ENCODE assay signal across 18 mouse cellular contexts in genomic region chr1:84513201-84513600, GRCm38 (mm10).
DNase-seq lines count a peak whose midpoint lies in the region; ATAC-seq and TF ChIP-seq lines count a peak whose summit lies in the region.
"Had no signal": no experiment of that assay in that cellular context is flagged by ENCODE, and none has a peak within 500 bp of the region (broad histone marks: within the 10 kb centered on the region; RNA-seq: fewer than 3 reads in every experiment).

No protein-coding gene starts in this region.

- H3K4me1 ChIP-seq in embryonic fibroblast, embryonic 13.5 days (ENCODE audit: control insufficient read depth, insufficient read depth, low read length), result peaks cover 4% of the 10 kb centered on the region; the same call in 1 of the 2 replicates
- no peaks in the 10 kb centered on the region for H3K4me1 ChIP-seq in thymus, adult 2 months (replicated peaks; ENCODE audit: control insufficient read depth, insufficient read depth, low read length)
- H3K4me1 ChIP-seq: forebrain, embryonic 15.5 days; heart, embryonic 10.5 days; intestine, embryonic 15.5 days had no signal

- no peak for TF ChIP-seq CTCF in Patski (IDR thresholded peaks at IDR 0.05)
- no peak for TF ChIP-seq CTCF in embryonic fibroblast, embryonic 13.5 days (IDR thresholded peaks at IDR 0.05; ENCODE audit: borderline replicate concordance, insufficient read depth, low read length)
- no peak for TF ChIP-seq CTCF in thymus, adult 2 months (IDR thresholded peaks at IDR 0.05; ENCODE audit: borderline replicate concordance, control insufficient read depth, extremely low read depth, insufficient read depth, low read length, poor library complexity)

- peak; percentile 67 for ATAC-seq in Patski
- no peak for ATAC-seq in megakaryocyte progenitor cell, adult 5-6 weeks (replicated peaks; ENCODE audit: poor library complexity)
- ATAC-seq: forebrain, embryonic 15.5 days; intestine, embryonic 15.5 days had no signal

- peak overlapping the region; percentile 23; the same call in 1 of the 2 replicates for H3K27ac ChIP-seq in embryonic fibroblast, embryonic 13.5 days (ENCODE audit: insufficient read depth, low read length)
- no peak overlapping the region for H3K27ac ChIP-seq in thymus, adult 2 months (ENCODE audit: control insufficient read depth, insufficient read depth, low read length)
- H3K27ac ChIP-seq: embryonic facial prominence, embryonic 15.5 days; forebrain, embryonic 15.5 days; heart, embryonic 10.5 days; hindbrain, embryonic 13.5 days; intestine, embryonic 15.5 days had no signal

- 66% methylated on average over 3 of the region's 3 CpGs for WGBS in thymus, adult 2 months

- CTCF ChIA-PET in Patski (lab: Charles Lee), result no interaction called here

- DNase-seq in 3T3-L1 (ENCODE audit: low read depth, low spot score) (peak; percentile 68), Patski (ENCODE audit: low read depth, low spot score) (no peak)
- DNase-seq in adrenal gland, postnatal 10 days, result peak; percentile 18
- no peak for DNase-seq in thymus, adult 2 months
- DNase-seq in gastrocnemius, postnatal 14 days, result no peak
- DNase-seq: cerebellum, adult 2 months; cerebellum, postnatal 10 days; gastrocnemius, postnatal 10 days; heart, postnatal 10 days; heart, postnatal 4 days; kidney, adult 18-20 months had no signal

- in situ Hi-C loops in Patski (cut with MboI; ENCODE audit: low pct_unique_long_range_greater_than_20kb), result no loop called here

- POLR2A ChIA-PET in Patski (lab: Charles Lee), result no interaction called here

- TF ChIP-seq POLR2A in embryonic fibroblast, embryonic 13.5 days (IDR thresholded peaks at IDR 0.05; ENCODE audit: low read depth, low read length), result no peak
- no peak for TF ChIP-seq POLR2A in thymus, adult 2 months (IDR thresholded peaks at IDR 0.05; ENCODE audit: control insufficient read depth, extremely low read depth, insufficient read depth, low read length, poor library complexity)

- H3K36me3 ChIP-seq in thymus, adult 2 months (ENCODE audit: control insufficient read depth, insufficient read depth, low read length), result no peaks in the 10 kb centered on the region
- H3K36me3 ChIP-seq: embryonic facial prominence, embryonic 15.5 days; forebrain, embryonic 15.5 days; heart, embryonic 10.5 days; hindbrain, embryonic 13.5 days; intestine, embryonic 15.5 days had no signal

- H3K4me3 ChIP-seq in embryonic fibroblast, embryonic 13.5 days (ENCODE audit: insufficient read depth, low read length), result no peak overlapping the region
- H3K4me3 ChIP-seq in thymus, adult 2 months (ENCODE audit: control insufficient read depth, insufficient read depth, low read length), result no peak overlapping the region
- H3K4me3 ChIP-seq: embryonic facial prominence, embryonic 15.5 days; forebrain, embryonic 15.5 days; heart, embryonic 10.5 days; hindbrain, embryonic 13.5 days; intestine, embryonic 15.5 days had no signal

- H3K27me3 ChIP-seq in Patski, result no peaks in the 10 kb centered on the region
- no peaks in the 10 kb centered on the region for H3K27me3 ChIP-seq in thymus, adult 2 months (ENCODE audit: control insufficient read depth, insufficient read depth, low read length)
- H3K27me3 ChIP-seq: embryonic facial prominence, embryonic 15.5 days; forebrain, embryonic 15.5 days; hindbrain, embryonic 13.5 days; intestine, embryonic 15.5 days had no signal

- intact Hi-C loops in gastrocnemius, postnatal 14 days (cut with DNase I; ENCODE audit: low total_unique reads), result no loop called here

Comparison
In these comparisons a context has a peak if more than half of its experiments do, and no peak if none do; other contexts are left out.
1. DNase-seq: peak in 3T3-L1 (single experiment) and adrenal gland, postnatal 10 days (single experiment); none in Patski (single experiment), thymus, adult 2 months (single experiment) and gastrocnemius, postnatal 14 days (single experiment).